Mouse (Mus musculus) liver, adult 2 months (tissue): ENCODE data around the gene Tmem132b.

Experiments
- CTCF ChIP-seq: fragments of 200-500 bp; IDR thresholded peaks from 2 replicates; pipeline ENCODE4 v1.5.1; 2011; ENCODE audit warnings: low read depth, low read length, control low read depth
- POLR2A ChIP-seq: fragments of 200-500 bp; IDR thresholded peaks from 2 replicates; pipeline ENCODE4 v1.6.1; 2011; ENCODE audit warnings: low read length, control low read depth; ENCODE audit not compliant: insufficient read depth; ENCODE audit errors: extremely low read depth

GRCm38 (mm10) chr5:125699395-125699794 lies 167.8 kb downstream of the Tmem132b start:
- no peak for TF ChIP-seq CTCF
- TF ChIP-seq POLR2A, result no peak
